Mouse (Mus musculus) A20 (cell line): ENCODE results near the gene Tspan11.

ENCODE experiments used
- DNase-seq: peaks from one replicate; pipeline ENCODE4 v3.0.0-alpha.2; 2011; ENCODE audit warnings: low read depth, low spot score

The Tspan11 gene

DNA sequence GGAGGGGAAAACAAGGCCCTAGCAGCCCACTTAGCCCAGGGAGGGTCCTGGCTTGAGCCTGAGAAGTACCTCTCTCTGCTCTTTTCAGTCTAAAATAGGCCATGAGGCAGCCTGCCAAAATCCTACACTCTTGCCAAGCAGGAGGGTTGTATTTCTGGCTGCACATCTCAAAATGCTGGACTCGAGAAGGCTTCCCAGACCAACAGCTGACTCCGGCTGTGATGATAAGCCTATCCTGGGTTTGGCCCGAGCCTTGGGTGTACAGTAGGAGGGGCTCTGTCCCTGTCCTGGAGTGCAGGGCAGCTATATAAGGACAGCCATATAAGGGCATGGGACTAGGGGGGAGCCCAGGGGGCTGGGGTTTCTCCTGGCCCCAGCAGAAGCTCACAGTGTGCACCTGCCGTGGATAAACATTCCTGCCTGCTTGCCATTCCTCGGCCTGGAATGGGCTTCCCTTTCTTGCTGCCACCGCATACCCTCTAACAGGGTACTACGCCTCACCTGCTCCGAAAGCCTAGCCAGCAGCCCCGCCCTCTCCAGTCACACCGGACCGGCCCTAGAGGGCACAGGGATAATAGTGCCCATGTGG lies 102.3 kb downstream of the Tspan11 start:
- DNase-seq, result no peak

DNA sequence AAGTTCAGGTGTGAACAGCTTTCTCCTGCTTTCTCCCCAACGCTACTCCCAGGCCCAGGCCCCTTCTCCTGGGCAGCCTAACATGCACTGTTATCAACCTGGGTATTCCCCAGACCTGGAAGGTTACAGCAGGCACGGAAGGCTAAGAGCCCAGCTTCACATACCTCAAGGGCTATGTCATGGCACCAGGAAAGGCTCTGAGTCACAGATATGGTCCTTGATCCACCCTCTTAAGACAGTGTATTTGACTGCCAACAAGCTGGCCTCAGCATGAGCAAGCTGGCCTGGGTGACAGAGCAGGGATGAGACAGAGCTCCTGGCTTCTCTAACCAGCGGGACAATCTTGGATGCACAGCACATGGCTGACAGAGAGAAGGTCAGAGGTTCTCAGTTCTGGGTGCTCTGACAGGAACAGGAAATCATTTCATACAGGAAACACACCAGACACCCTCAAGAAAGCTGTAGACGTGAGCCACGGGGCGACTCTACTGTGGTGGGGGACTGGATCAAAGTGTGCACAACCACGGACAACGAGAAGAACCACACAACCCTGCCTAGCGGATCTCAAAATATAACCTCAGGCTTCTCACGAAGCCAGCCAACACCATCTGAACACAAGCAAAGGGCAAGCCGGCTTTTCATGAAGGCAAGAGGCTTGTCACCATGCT lies 104.3 kb downstream of the Tspan11 start:
- no peak for DNase-seq

DNA sequence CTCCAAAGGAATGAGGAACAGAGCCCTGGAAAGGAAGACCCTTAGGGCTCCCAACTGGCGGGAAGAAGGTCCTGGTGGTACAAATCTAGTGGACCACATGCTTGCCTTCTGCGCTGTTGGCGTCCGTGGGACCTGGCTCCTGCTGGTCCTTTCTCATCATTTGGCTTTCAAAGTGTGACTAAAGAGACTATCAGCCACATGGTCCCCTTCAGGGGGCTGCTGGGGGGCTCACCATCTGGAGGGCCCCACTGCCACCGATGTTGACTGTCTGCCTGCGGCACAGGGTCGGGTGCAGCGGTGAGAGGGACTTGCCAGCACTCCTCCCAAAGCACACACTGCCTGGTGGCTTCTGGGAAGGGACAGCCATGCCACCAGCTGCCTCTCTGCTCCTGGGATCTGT lies 105.6 kb downstream of the Tspan11 start:
- DNase-seq, result no peak

DNA sequence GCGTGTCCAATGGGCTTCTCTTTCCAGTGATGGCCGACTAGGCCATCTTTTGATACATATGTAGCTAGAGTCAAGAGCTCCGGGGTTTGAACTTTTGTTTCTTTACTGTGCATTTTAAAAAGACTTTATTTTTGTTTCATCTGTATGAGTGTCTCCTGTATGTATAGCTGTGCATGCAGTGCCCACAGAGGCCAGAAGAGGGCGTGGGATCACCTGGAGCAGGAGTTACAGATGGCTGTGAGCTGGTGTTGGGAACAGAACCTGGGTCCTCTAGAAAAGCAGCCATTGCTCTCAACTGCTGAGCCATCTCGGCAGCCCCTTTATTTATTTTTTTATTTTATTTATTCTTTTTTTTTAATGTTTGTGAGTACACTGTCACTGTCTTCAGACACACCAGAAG lies 109.5 kb downstream of the Tspan11 start:
- DNase-seq, result peak; percentile 5

DNA sequence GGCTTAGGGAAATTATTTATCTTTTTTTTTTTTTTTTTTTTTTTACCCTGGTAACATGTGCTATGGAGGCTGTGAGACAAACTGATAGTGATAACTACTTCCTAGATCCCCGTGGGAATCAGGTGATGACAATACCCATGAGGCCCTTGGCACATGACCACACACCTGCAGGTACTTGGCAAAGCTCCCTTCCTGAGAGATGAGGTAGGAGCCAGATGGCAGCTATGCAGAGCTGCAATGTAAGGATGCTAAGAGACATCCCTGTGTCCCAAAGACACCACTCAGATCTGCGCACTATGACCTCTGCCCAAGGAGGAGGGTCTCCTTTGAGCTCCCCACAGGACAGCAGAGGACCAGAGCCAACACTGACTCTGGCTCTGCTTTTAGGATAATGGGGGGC lies 111.7 kb downstream of the Tspan11 start:
- no peak for DNase-seq

DNA sequence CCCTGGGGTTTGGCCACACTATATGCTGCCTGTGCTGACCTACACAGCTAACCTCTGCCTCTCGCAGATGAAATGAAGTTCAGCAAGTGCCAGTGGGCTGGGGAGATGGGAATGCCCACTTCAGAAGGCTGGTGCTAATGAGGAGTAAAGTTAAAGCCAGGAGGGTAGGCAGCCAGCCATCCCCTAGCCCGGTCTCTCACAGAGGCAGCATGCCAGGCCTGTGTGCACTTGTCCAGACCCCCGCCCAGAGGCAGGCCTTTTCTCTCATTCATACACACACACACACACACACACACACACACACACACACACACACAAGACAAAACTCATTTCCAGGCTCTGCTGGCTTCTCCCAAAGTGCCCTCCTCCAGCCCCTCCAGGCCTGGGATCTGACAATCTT lies 113.4 kb downstream of the Tspan11 start:
- DNase-seq, result no peak

DNA sequence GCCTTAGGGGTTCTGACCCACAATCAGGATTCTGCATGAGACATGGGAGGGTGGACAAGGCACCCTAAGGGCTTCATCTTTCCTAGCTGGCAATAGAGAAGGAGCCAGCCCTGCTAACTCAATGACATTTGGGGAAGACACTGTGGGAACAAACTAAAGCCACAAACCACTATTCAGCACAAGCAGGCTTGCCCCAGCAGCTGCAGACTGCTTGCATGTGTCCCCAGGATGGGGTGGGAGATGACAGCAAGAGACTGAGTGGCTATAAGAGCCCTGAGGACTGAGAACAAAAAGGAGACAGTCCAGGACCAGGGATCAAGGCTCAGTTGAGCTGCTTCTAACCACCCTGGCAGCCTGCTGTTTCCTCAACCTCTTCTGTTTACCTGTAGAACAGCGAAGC lies 114.2 kb downstream of the Tspan11 start:
- DNase-seq, result no peak

DNA sequence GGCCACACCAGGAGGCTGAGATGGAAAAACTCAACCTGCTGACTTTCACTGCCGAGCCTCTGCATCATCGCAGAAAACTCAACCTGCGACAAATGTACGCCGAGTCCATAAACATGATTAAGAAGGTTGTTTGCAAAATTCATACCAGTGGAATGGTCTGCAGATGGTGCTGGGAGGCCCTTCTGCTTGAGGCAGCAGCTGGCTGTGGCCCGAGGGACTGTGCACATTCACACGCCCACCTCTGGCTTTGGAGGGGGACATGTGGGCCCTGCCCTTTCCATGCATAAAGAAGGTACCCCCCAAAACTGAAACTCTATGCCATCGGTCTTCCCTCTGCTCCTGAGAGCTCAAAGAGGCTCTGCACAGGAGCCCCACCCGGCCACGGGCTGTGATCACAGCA lies 114.7 kb downstream of the Tspan11 start:
- no peak for DNase-seq

DNA sequence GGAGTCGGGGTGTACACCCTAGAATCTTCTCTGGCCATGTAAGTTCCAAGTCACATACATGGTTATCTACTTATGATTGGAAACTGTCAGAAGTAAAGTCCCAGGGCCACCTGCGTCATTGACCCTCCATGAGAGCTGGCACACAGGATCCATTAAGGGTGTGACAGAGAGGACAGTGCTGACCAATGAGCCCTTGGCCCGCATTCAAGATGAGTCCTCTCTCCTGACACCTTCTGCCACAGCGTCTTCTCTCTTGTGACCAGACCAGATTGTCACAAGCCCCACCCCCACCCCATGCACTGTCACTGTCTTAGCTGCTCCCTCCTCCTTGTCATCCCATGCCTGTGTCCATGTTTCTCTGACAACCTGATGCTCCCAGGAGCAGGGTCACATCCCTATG lies 115.3 kb downstream of the Tspan11 start:
- no peak for DNase-seq

DNA sequence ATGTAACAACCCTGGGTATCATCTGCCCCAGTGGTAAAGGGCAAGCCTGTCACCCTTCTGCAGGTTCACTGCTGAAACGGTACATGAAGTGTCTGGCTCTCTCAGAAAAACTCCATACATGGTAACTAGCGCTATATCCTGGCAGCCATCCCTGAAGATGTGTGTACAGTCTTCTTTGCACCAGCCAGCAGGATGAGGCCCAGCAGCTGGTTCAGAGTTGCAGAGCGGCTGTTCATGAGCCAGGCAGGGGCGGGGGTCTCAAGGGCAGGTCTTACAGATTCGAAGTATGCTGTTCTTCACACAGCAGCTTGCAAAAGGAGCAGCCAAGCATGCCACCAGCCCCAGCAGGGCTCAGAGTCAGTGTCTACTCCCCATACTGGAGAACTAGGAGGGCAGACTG lies 116.2 kb downstream of the Tspan11 start:
- DNase-seq, result no peak
